Mouse (Mus musculus) T-helper 17 cell (primary cell): ENCODE data around the gene Smarcd3.
"Not testable (repeated sequence)": the region's sequence is repeated elsewhere in the genome, so short reads cannot be mapped to it uniquely, and the experiment has no call there.

ENCODE experiments used
- in situ Hi-C, 2 experiments: fragments of 300-600 bp; cut with MboI, MseI; formaldehyde crosslinking; loops; 1 replicate in 1 of 2; 2 replicates in 1 of 2; pipeline ENCODE4 v1.15.1; 2025; ENCODE audit warnings: high pct_unique_total_duplicates in 2 of 2

Smarcd3 gene

DNA sequence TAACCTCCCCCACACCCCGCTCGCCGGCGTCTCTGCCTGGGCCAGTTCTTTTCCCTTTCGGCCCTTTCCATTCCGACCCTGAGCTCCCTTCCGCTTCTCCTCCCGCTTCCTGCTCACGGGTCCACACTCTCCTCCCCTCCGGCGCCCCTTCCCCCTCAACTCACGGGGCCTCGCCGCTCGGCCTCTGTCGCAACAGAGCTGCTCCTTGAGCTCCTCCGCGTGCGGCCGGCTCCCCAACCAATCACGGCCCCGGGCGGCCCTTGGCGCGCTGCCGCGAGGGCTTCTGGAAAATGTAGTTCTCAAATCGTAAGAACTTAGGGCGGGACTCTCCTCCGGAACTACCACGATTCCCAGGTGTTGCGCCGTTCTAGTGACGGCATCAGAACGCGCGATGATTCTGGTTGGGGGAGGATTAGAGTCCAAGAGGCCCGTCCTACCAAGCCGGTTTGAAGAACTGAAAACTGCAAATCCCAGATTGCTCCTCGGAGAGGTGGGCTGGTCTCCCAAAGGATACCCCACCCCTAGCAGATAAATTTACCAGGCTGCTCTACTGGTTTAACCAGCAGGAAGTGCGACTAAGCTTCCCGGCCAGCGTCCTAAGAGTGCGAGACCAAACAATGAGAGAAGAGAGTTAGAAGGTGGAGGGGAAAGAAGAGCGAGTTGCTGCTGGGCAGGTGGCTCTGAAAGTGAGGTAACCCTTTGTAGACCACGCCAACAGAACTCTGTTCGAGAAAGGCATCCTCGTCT, 46.9 kb downstream of the Smarcd3 start, which contains the start of gene Abcf2:
Gene Abcf2, minus strand, starts transcription at position 285 of the 747 bp plus-strand sequence.
- in situ Hi-C loops: loop anchor here in 1 of 2 experiments (25.0 kb wide), 1 partner anchor 1165 kb away; no protein-coding TSS in a partner anchor

GRCm38 (mm10) chr5:24576801-24577182, 47.4 kb downstream of the Smarcd3 start:
- in situ Hi-C loops: loop anchor here in 1 of 2 experiments (25.0 kb wide), 1 partner anchor 1164 kb away; no protein-coding TSS in a partner anchor

DNA sequence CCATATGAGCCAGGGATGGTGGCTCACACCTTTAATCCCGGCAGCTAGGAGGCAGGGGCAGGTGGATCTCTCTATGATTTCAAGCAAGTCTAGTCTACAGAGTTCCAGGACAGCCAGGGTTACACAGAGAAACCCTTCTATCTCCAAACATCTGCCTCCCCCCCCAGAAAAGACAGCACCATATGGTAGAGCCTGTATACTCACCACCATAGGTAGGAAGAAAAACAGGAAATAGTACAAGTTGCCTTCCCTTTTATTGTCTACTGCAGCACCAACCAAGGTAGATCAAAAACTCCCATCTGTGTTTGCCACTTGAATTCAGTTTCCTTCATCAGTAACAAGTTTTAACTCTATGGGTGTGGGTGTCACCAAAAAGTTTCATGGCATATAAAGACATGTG, 48.3 kb downstream of the Smarcd3 start:
- in situ Hi-C loops: loop anchor here in 1 of 2 experiments (25.0 kb wide), 1 partner anchor 1164 kb away; no protein-coding TSS in a partner anchor

DNA sequence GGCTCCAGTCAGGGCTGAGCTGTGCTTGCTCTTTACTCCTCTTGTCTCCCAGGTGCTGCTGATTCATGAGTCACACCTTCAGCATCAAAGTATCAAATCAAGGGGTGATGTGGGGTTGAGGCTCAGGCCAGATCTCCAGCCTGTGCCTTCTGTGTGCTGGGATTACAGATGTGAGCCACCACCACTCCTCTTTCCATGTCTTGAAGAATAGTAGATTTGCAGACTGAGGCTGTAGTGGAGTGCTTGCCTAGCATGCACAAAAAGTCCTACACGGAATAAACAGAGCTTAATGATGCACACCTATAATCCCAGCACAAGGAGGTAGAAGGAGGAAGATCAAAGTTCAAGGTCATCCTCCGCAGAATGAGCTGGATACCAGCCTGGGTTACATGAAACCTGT, 67.5 kb downstream of the Smarcd3 start, which contains the start of gene 4931409K22Rik:
Gene 4931409K22Rik, minus strand, starts transcription at position 101 of the 400 bp plus-strand sequence.
- in situ Hi-C loops: no loop called here

DNA sequence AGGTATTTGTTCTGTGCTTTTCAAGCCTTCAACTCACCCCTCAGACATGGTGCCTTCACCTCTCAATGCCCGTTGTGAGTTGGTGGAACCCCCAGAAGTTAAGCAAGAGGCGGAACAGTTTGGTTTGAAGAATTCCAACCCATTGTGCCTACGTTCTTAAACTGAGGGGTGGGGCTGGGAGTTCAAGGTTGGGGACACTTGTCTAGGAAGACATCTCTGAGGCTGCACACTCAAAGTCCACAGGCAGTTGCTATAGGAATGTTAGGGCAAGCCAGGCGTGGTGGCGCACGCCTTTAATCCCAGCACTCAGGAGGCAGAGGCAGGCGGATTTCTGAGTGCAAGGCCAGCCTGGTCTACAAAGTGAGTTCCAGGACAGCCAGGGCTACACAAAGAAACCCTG, 68.9 kb downstream of the Smarcd3 start:
- in situ Hi-C loops: not testable (repeated sequence)

- in situ Hi-C loops: no loop called here
Observed at GRCm38 (mm10) chr5:24553621-24554244, 70.5 kb downstream of the Smarcd3 start.

DNA sequence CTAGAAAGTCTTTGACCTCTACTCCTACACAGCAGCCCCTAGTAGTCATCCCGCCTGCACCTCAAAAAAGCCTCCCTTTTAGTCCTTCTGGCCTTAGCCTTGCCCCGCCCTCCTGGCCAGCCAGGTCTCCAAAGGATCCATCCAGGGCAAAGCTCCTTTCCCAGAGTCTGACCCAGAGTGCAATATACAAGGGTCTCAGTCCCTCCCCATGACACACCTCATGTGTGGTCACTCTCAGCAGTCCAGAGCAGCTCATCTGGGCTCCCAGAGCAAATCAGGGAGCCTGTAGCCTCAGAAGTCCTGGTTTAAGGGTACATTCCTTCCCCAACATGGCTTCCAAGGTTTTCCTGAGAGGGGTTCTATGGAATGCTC, 72.9 kb downstream of the Smarcd3 start:
- in situ Hi-C loops: no loop called here

GRCm38 (mm10) chr5:24550598-24551316, 73.5 kb downstream of the Smarcd3 start:
- in situ Hi-C loops: no loop called here

GRCm38 (mm10) chr5:24542643-24543042, 81.6 kb downstream of the Smarcd3 start:
- in situ Hi-C loops: no loop called here

GRCm38 (mm10) chr5:24541144-24541569, 83.1 kb downstream of the Smarcd3 start:
- in situ Hi-C loops: no loop called here
